Mouse (Mus musculus) olfactory bulb, adult 2 months (tissue): ENCODE results near the gene Slc16a10.

ENCODE experiments used
- CTCF ChIP-seq: fragments of 200-500 bp; IDR thresholded peaks from 2 replicates; pipeline ENCODE4 v1.5.1; 2012; ENCODE audit warnings: low read depth, mild to moderate bottlenecking, low read length, moderate library complexity; ENCODE audit not compliant: insufficient read depth
- POLR2A ChIP-seq: fragments of 200-500 bp; IDR thresholded peaks from 2 replicates; pipeline ENCODE4 v1.6.1; 2012; ENCODE audit warnings: mild to moderate bottlenecking, low read depth, low read length, moderate library complexity; ENCODE audit not compliant: insufficient read depth

DNA sequence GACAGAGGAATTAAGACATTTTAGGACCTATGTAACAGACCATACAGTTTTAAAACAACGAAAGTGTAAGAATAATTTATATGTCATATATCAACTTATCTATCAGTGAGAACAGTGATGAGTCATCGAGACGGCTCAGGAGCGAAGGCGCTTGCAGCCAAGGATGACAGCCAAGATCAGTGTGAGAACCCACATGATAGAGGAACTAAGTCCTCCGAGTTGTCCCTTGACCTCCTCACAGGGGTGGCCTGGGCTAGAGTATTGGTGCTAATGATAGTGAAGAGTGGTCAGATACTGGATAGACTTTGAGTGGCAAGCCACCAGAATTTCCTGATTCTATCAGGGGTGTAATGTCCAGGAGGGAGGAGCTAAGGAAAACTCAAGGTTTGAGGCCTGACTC lies 68.5 kb downstream of the Slc16a10 start:
- TF ChIP-seq POLR2A: no peak
- no peak for TF ChIP-seq CTCF
